Mouse (Mus musculus) ES-Bruce4 (cell line): ENCODE data around the gene Tmem81. TPM values are rescaled to one million over a fixed set of nuclear protein-coding genes. Genes with fewer than 3 reads are reported as not detected.
"Not testable (repeated sequence)": the region's sequence is repeated elsewhere in the genome, so short reads cannot be mapped to it uniquely, and the experiment has no call there.

Experiments used
- H3K27ac ChIP-seq: 2 replicates; pipeline ENCODE4 v1.5.1; 2012; ENCODE audit warnings: low read length, inconsistent platforms; ENCODE audit not compliant: insufficient read depth
- H3K27me3 ChIP-seq: 2 replicates; pipeline ENCODE4 v1.6.1; 2012; ENCODE audit warnings: mild to moderate bottlenecking, low read length, inconsistent platforms; ENCODE audit not compliant: control insufficient read depth, poor library complexity, insufficient read depth, severe bottlenecking
- H3K36me3 ChIP-seq: 2 replicates; pipeline ENCODE4 v1.6.1; 2012; ENCODE audit warnings: inconsistent platforms, mild to moderate bottlenecking, low read length, moderate library complexity; ENCODE audit not compliant: control insufficient read depth, poor library complexity, insufficient read depth, severe bottlenecking
- H3K4me1 ChIP-seq: one replicate; pipeline ENCODE4 v1.8.1; 2011; ENCODE audit warnings: low read length; ENCODE audit not compliant: control insufficient read depth, insufficient read depth
- H3K4me3 ChIP-seq: 2 replicates; pipeline ENCODE4 v1.5.1; 2011; ENCODE audit warnings: low read depth, mild to moderate bottlenecking, low read length
- H3K9ac ChIP-seq: 2 replicates; pipeline ENCODE4 v1.6.1; 2012; ENCODE audit warnings: low read depth, mild to moderate bottlenecking, inconsistent platforms; ENCODE audit not compliant: poor library complexity, severe bottlenecking
- H3K9me3 ChIP-seq: replicated peaks from 2 replicates; pipeline ENCODE4 v1.6.1; 2012; ENCODE audit warnings: mild to moderate bottlenecking, low read length, inconsistent platforms; ENCODE audit not compliant: control insufficient read depth, poor library complexity, insufficient read depth, severe bottlenecking
- CTCF ChIP-seq: IDR thresholded peaks from one replicate; pipeline ENCODE4 v1.8.1; 2011; ENCODE audit warnings: low read depth, low read length
- EP300 ChIP-seq: IDR thresholded peaks from 2 replicates; pipeline ENCODE4 v1.6.1; 2011; ENCODE audit warnings: low read depth, low read length; ENCODE audit not compliant: insufficient read depth
- POLR2A ChIP-seq: IDR thresholded peaks from one replicate; pipeline ENCODE4 v1.8.1; 2011; ENCODE audit warnings: low read length; ENCODE audit not compliant: insufficient read depth
- polyA plus RNA-seq: library from polyadenylated mRNA; stranded (reverse); fragments of >200 nt; gene quantifications from 2 replicates; pipeline ENCODE4 v1.2.4, GENCODE M21; 2011; ENCODE audit warnings: low read depth; ENCODE audit not compliant: missing spikeins, insufficient read depth, insufficient read length

The Tmem81 gene
- 8.6 and 10.1 TPM in 2 replicates for polyA plus RNA-seq

GRCm38 (mm10) chr1:132506058-132506457, at the start of gene Tmem81:
Gene Tmem81, plus strand, starts transcription at chr1:132506230.
- Histone ChIP-seq H3K36me3 (peaks cover 45% of the 10 kb centered on the region), H3K9me3 (no peaks in the 10 kb centered on the region)
- TF ChIP-seq CTCF: no peak
- no peak for TF ChIP-seq EP300
- no peak for TF ChIP-seq POLR2A

GRCm38 (mm10) chr1:132464651-132465050, 41.4 kb upstream of the Tmem81 start:
- no peak for TF ChIP-seq EP300
- no peak for TF ChIP-seq CTCF
- no peak for TF ChIP-seq POLR2A
- H3K4me3 ChIP-seq: no peak overlapping the region
- H3K36me3 ChIP-seq: peaks cover 4% of the 10 kb centered on the region
- no peaks in the 10 kb centered on the region for H3K27me3 ChIP-seq
- no peaks in the 10 kb centered on the region for H3K9me3 ChIP-seq
- no peak overlapping the region for H3K27ac ChIP-seq
- H3K9ac ChIP-seq: no peak overlapping the region
- peaks cover 2% of the 10 kb centered on the region for H3K4me1 ChIP-seq

More at GRCm38 (mm10) chr1:132506058-132506457, at the start of gene Tmem81:
- Histone ChIP-seq H3K9ac (no peak within 1 kb of the TSS), H3K4me3 (no peak within 1 kb of the TSS), H3K4me1 (no peaks in the 10 kb centered on the region), H3K27me3 (no peaks in the 10 kb centered on the region), H3K27ac (no peak within 1 kb of the TSS)

GRCm38 (mm10) chr1:132468926-132469325, 37.1 kb upstream of the Tmem81 start:
- Histone ChIP-seq H3K27ac (peak overlapping the region; percentile 14; the same call in 1 of the 2 replicates), H3K9me3 (no peaks in the 10 kb centered on the region), H3K36me3 (no peaks in the 10 kb centered on the region), H3K9ac (no peak overlapping the region), H3K27me3 (no peaks in the 10 kb centered on the region), H3K4me3 (no peak overlapping the region), H3K4me1 (peaks cover 6% of the 10 kb centered on the region)
- TF ChIP-seq POLR2A: no peak
- TF ChIP-seq EP300: no peak
- TF ChIP-seq CTCF: no peak

GRCm38 (mm10) chr1:132469519-132469918, 36.5 kb upstream of the Tmem81 start:
- TF ChIP-seq POLR2A (no peak), CTCF (no peak), EP300 (no peak)
- no peaks in the 10 kb centered on the region for H3K36me3 ChIP-seq
- no peaks in the 10 kb centered on the region for H3K9me3 ChIP-seq
- no peak overlapping the region for H3K4me3 ChIP-seq
- H3K9ac ChIP-seq: no peak overlapping the region
- no peaks in the 10 kb centered on the region for H3K27me3 ChIP-seq
- H3K27ac ChIP-seq: peak overlapping the region; percentile 14
- peaks cover 6% of the 10 kb centered on the region for H3K4me1 ChIP-seq

GRCm38 (mm10) chr1:132470031-132470430, 36.0 kb upstream of the Tmem81 start:
- peak overlapping the region; percentile 57; the same call in 1 of the 2 replicates for H3K27ac ChIP-seq
- not testable (repeated sequence) for H3K27me3 ChIP-seq

GRCm38 (mm10) chr1:132471032-132471431, 35.0 kb upstream of the Tmem81 start:
- peak overlapping the region; percentile 90 for H3K27ac ChIP-seq

More at GRCm38 (mm10) chr1:132470031-132470430, 36.0 kb upstream of the Tmem81 start:
- not testable (repeated sequence) for H3K9me3 ChIP-seq, H3K9ac ChIP-seq, H3K4me1 ChIP-seq, H3K36me3 ChIP-seq, H3K4me3 ChIP-seq

More at GRCm38 (mm10) chr1:132471032-132471431, 35.0 kb upstream of the Tmem81 start:
- Histone ChIP-seq H3K9me3 (no peaks in the 10 kb centered on the region), H3K36me3 (no peaks in the 10 kb centered on the region), H3K27me3 (no peaks in the 10 kb centered on the region), H3K4me1 (peaks cover 6% of the 10 kb centered on the region), H3K9ac (no peak overlapping the region), H3K4me3 (no peak overlapping the region)
- TF ChIP-seq CTCF (no peak), POLR2A (no peak), EP300 (peak; percentile 70)
